Mouse (Mus musculus) heart, adult 2 months (tissue): Measurements from ENCODE around the gene Grsf1.

Experiments used
- CTCF ChIP-seq: fragments of 200-600 bp; IDR thresholded peaks from 2 replicates; pipeline ENCODE4 v1.8.1; 2022; ENCODE audit warnings: antibody characterized with exemption, mild to moderate bottlenecking, moderate library complexity
- EP300 ChIP-seq: fragments of 200-500 bp; IDR thresholded peaks from 2 replicates; pipeline ENCODE4 v1.6.1; 2011; ENCODE audit warnings: low read depth, low read length, control low read depth; ENCODE audit not compliant: insufficient read depth
- POLR2A ChIP-seq: fragments of 200-500 bp; IDR thresholded peaks from 2 replicates; pipeline ENCODE4 v1.6.1; 2011; ENCODE audit warnings: mild to moderate bottlenecking, low read depth, low read length, control low read depth; ENCODE audit not compliant: insufficient read depth

DNA sequence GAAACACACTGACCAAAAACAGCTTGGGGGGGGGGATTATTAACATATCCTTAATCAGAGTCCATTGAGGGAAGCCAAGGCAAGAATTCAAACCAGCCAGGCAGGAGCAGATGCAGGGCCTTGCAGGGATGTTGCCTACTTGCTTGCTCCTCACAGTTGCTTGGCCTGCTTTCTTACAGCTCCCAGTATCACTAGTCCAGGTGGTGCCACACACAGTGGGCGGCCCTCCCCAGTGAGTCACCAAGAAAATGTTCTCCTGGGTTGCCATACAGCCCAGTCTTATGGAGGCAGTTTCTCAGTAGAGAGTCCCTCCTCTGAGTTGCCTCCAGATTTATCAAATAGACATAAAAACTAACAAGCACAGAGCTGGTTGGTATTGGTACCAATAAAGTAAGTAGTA lies 61.8 kb downstream of the Grsf1 start:
- TF ChIP-seq CTCF (no peak), EP300 (no peak), POLR2A (no peak)
